Mouse (Mus musculus) CH12.LX (cell line): Measurements from ENCODE around the gene A430078G23Rik. TPM values are rescaled to one million over a fixed set of nuclear protein-coding genes. Genes with fewer than 3 reads are reported as not detected.

Experiments
- DNase-seq: peaks from one replicate; pipeline ENCODE4 v3.0.0-alpha.2; 2013; ENCODE audit errors: extremely low read depth
- H3K27ac ChIP-seq: 2 replicates; pipeline ENCODE4 v1.5.1; 2012; ENCODE audit warnings: low read depth, mild to moderate bottlenecking, control low read depth, moderate library complexity; ENCODE audit not compliant: insufficient read depth
- H3K27me3 ChIP-seq: replicated peaks from 2 replicates; pipeline ENCODE3; 2012; ENCODE audit warnings: inconsistent platforms
- H3K36me3 ChIP-seq, 2 experiments: replicated peaks in 1 of 2; 2 replicates each; pipeline versions ENCODE3 to v1.6.1; 2012; ENCODE audit warnings: inconsistent platforms in 1 of 2, low read length in 1 of 2, mild to moderate bottlenecking in 1 of 2, mixed read lengths in 1 of 2, moderate library complexity in 1 of 2; ENCODE audit not compliant: control insufficient read depth in 1 of 2, insufficient read depth in 1 of 2
- H3K4me1 ChIP-seq, 2 experiments: 2 replicates each; pipeline ENCODE4 v1.6.1; 2012; ENCODE audit warnings: inconsistent platforms in 1 of 2, moderate library complexity in 1 of 2; ENCODE audit not compliant: insufficient read depth in 2 of 2, control insufficient read depth in 1 of 2
- H3K4me2 ChIP-seq: 2 replicates; pipeline ENCODE4 v1.6.1; 2012; ENCODE audit warnings: low read depth, mild to moderate bottlenecking, control low read depth; ENCODE audit not compliant: poor library complexity, insufficient read depth, severe bottlenecking
- H3K4me3 ChIP-seq, 3 experiments: fragments of 150-350 bp in 1 of 3; sonication (generic) in 1 of 3; replicated peaks in 1 of 3; 2 replicates each; pipeline versions ENCODE3 to v1.5.1; 2011 to 2012; ENCODE audit warnings: low read depth in 2 of 3, low read length in 2 of 3, mild to moderate bottlenecking in 2 of 3, moderate library complexity in 2 of 3, control low read depth in 1 of 3, improper control_type of control experiment in 1 of 3, inconsistent platforms in 1 of 3, mixed read lengths in 1 of 3; ENCODE audit not compliant: poor library complexity in 1 of 3
- H3K79me2 ChIP-seq: replicated peaks from 2 replicates; pipeline ENCODE4 v1.6.1; 2012; ENCODE audit warnings: mild to moderate bottlenecking, moderate library complexity; ENCODE audit not compliant: control insufficient read depth, poor library complexity, insufficient read depth, severe bottlenecking; ENCODE audit errors: extremely low read depth
- H3K9ac ChIP-seq: 2 replicates; pipeline ENCODE4 v1.6.1; 2012; ENCODE audit warnings: low read depth, mild to moderate bottlenecking, control low read depth, moderate library complexity; ENCODE audit not compliant: insufficient read depth
- H3K9me3 ChIP-seq: replicated peaks from 2 replicates; pipeline ENCODE3; 2012; ENCODE audit warnings: low read length, inconsistent platforms, mixed read lengths
- BHLHE40 ChIP-seq: IDR thresholded peaks from 2 replicates; pipeline ENCODE4 v1.6.1; 2011; ENCODE audit warnings: mild to moderate bottlenecking, low read depth, low read length, improper control_type of control experiment
- CTCF ChIP-seq, 2 experiments: IDR thresholded peaks in 1 of 2; conservative IDR thresholded peaks in 1 of 2; 2 replicates each; pipeline ENCODE4 v1.5.1; 2011 to 2012; ENCODE audit warnings: low read depth in 2 of 2, low read length in 2 of 2, improper control_type of control experiment in 1 of 2, inconsistent platforms in 1 of 2, mild to moderate bottlenecking in 1 of 2, moderate library complexity in 1 of 2
- E2F4 ChIP-seq: IDR thresholded peaks from 2 replicates; pipeline ENCODE4 v1.6.1; 2011; ENCODE audit warnings: low read depth, low read length, improper control_type of control experiment; ENCODE audit not compliant: insufficient replicate concordance
- EP300 ChIP-seq: IDR thresholded peaks from 2 replicates; pipeline ENCODE4 v1.6.1; 2011; ENCODE audit warnings: low read length, improper control_type of control experiment
- ETS1 ChIP-seq: conservative IDR thresholded peaks from 2 replicates; pipeline ENCODE4 v1.6.1; 2012; ENCODE audit warnings: low read depth, mild to moderate bottlenecking, inconsistent platforms, low read length, improper control_type of control experiment, moderate library complexity
- HCFC1 ChIP-seq: IDR thresholded peaks from 2 replicates; pipeline ENCODE4 v1.6.1; 2012; ENCODE audit warnings: low read depth, mild to moderate bottlenecking, inconsistent platforms, low read length, improper control_type of control experiment
- IRF4 ChIP-seq: IDR thresholded peaks from 2 replicates; pipeline ENCODE4 v1.6.1; 2014; ENCODE audit warnings: low read depth, mild to moderate bottlenecking, inconsistent platforms, low read length, improper control_type of control experiment
- JUN ChIP-seq: IDR thresholded peaks from 2 replicates; pipeline ENCODE4 v1.6.1; 2011; ENCODE audit warnings: low read depth, mild to moderate bottlenecking, low read length, improper control_type of control experiment, moderate library complexity; ENCODE audit not compliant: insufficient read depth
- JUND ChIP-seq: conservative IDR thresholded peaks from 2 replicates; pipeline ENCODE4 v1.6.1; 2011; ENCODE audit warnings: low read depth, low read length, improper control_type of control experiment
- MAFK ChIP-seq: IDR thresholded peaks from 2 replicates; pipeline ENCODE4 v1.6.1; 2011; ENCODE audit warnings: low read length, improper control_type of control experiment; ENCODE audit not compliant: insufficient replicate concordance
- MAX ChIP-seq: IDR thresholded peaks from 2 replicates; pipeline ENCODE4 v1.6.1; 2011; ENCODE audit warnings: low read length, improper control_type of control experiment
- MEF2A ChIP-seq: IDR thresholded peaks from 2 replicates; pipeline ENCODE4 v1.6.1; 2014; ENCODE audit warnings: low read depth, mild to moderate bottlenecking, inconsistent platforms, low read length, improper control_type of control experiment, borderline replicate concordance
- MYC ChIP-seq: IDR thresholded peaks from 2 replicates; pipeline ENCODE4 v1.6.1; 2011; ENCODE audit warnings: low read depth, mild to moderate bottlenecking, improper control_type of control experiment, low read length
- NELFE ChIP-seq: IDR thresholded peaks from 2 replicates; pipeline ENCODE4 v1.6.1; 2011; ENCODE audit warnings: low read depth, low read length, improper control_type of control experiment
- NRF1 ChIP-seq: IDR thresholded peaks from 2 replicates; pipeline ENCODE4 v1.6.1; 2014; ENCODE audit warnings: low read depth, mild to moderate bottlenecking, inconsistent platforms, low read length, improper control_type of control experiment, moderate library complexity
- POLR2A ChIP-seq: IDR thresholded peaks from 2 replicates; pipeline ENCODE4 v1.6.1; 2011; ENCODE audit warnings: low read depth, mild to moderate bottlenecking, improper control_type of control experiment, low read length
- RAD21 ChIP-seq: IDR thresholded peaks from 2 replicates; pipeline ENCODE4 v1.6.1; 2011; ENCODE audit warnings: low read depth, mild to moderate bottlenecking, low read length, improper control_type of control experiment, moderate library complexity
- SMC3 ChIP-seq: IDR thresholded peaks from 2 replicates; pipeline ENCODE4 v1.6.1; 2011; ENCODE audit warnings: low read depth, low read length, improper control_type of control experiment
- UBTF ChIP-seq: IDR thresholded peaks from 2 replicates; pipeline ENCODE4 v1.6.1; 2012; ENCODE audit warnings: low read depth, mild to moderate bottlenecking, inconsistent platforms, low read length, improper control_type of control experiment, moderate library complexity
- USF1 ChIP-seq: IDR thresholded peaks from 2 replicates; pipeline ENCODE4 v1.6.1; 2014; ENCODE audit warnings: low read depth, mild to moderate bottlenecking, inconsistent platforms, low read length, improper control_type of control experiment
- ZC3H11A ChIP-seq: IDR thresholded peaks from 2 replicates; pipeline ENCODE4 v1.6.1; 2012; ENCODE audit warnings: low read depth, mild to moderate bottlenecking, inconsistent platforms, low read length, improper control_type of control experiment
- ZNF384 ChIP-seq: IDR thresholded peaks from 2 replicates; pipeline ENCODE4 v1.6.1; 2012; ENCODE audit warnings: low read depth, low read length, improper control_type of control experiment, inconsistent platforms
- dilution Hi-C: fragments of 300-500 bp; cut with MboI; formaldehyde crosslinking; loops from 2 replicates; pipeline ENCODE4 v1.14.3; 2020; ENCODE audit warnings: low sequenced_read_pairs; ENCODE audit not compliant: extremely low pct_unique_long_range_greater_than_20kb, extremely low pct_ligation_motif_present
- in situ Hi-C: fragments of 300-500 bp; cut with MboI; formaldehyde crosslinking; loops from 3 replicates; pipeline ENCODE4 v1.14.3; 2019; ENCODE audit warnings: low sequenced_read_pairs, low pct_ligation_motif_present, low pct_unique_long_range_greater_than_20kb, mixed read lengths
- polyA plus RNA-seq: library from polyadenylated mRNA; unstranded; fragments of >175 nt; gene quantifications from 2 replicates; pipeline ENCODE4 v1.2.1, GENCODE M21; 2012; ENCODE audit warnings: low read depth; ENCODE audit not compliant: insufficient read length
- total RNA-seq, 2 experiments: library from RNA; depleted of rRNA; stranded (reverse); fragments of 300-350 nt in 1 of 2; fragments of >200 nt in 1 of 2; gene quantifications; 2 replicates each; pipeline ENCODE4 v1.2.3; 2012 to 2014

The A430078G23Rik gene
- total and polyA plus RNA-seq, 3 experiments: not detected

- no peak overlapping the region for H3K4me3 ChIP-seq
- TF ChIP-seq CTCF (conservative IDR thresholded peaks at IDR 0.05 in 1 of 2, IDR thresholded peaks at IDR 0.05 in 1 of 2; ENCODE audit: low read depth in 2 of 2, low read length in 2 of 2) (peak; percentile 75 to 80), ZNF384 (no peak), BHLHE40 (peak; percentile 68), MYC (peak; percentile 97), SMC3 (peak; percentile 66), MAX (peak; percentile 87), NELFE (no peak), USF1 (peak; percentile 19; the same call in 1 of the 2 replicates), RAD21 (peak; percentile 60)
- no peaks in the 10 kb centered on the region for H3K27me3 ChIP-seq
- H3K36me3 ChIP-seq: no peaks in the 10 kb centered on the region
- no peaks in the 10 kb centered on the region for H3K79me2 ChIP-seq
- dilution Hi-C loops (no loop called here), in situ Hi-C loops (no loop called here)
- no peaks in the 10 kb centered on the region for H3K4me1 ChIP-seq
- H3K9ac ChIP-seq: no peak overlapping the region
- no peaks in the 10 kb centered on the region for H3K9me3 ChIP-seq
- no peak overlapping the region for H3K4me2 ChIP-seq
- peak; percentile 68 for DNase-seq
- no peak overlapping the region for H3K27ac ChIP-seq
These were observed 34.1 kb downstream of the A430078G23Rik start for GRCm38 (mm10) chr8:3387286-3387685.

GRCm38 (mm10) chr8:3388591-3389338 is 35.5 kb downstream of the A430078G23Rik start:
- Histone ChIP-seq H3K27me3 (no peaks in the 10 kb centered on the region), H3K4me3 (no peak overlapping the region)
- in situ Hi-C loops: no loop called here
- TF ChIP-seq NRF1: no peak
- TF ChIP-seq POLR2A: no peak
- no peak for TF ChIP-seq MAX
- TF ChIP-seq MAFK: peak; percentile 96
- TF ChIP-seq, all 38 proteins: peak for 1
- Histone ChIP-seq H3K27ac (no peak overlapping the region), H3K4me2 (no peak overlapping the region), H3K9me3 (no peaks in the 10 kb centered on the region), H3K9ac (no peak overlapping the region), H3K4me1 (no peaks in the 10 kb centered on the region), H3K36me3 (no peaks in the 10 kb centered on the region), H3K79me2 (no peaks in the 10 kb centered on the region)
- dilution Hi-C loops: no loop called here
- no peak for DNase-seq

- Histone ChIP-seq H3K9me3 (no peaks in the 10 kb centered on the region), H3K4me3 (no peak overlapping the region), H3K9ac (no peak overlapping the region), H3K27me3 (no peaks in the 10 kb centered on the region), H3K79me2 (no peaks in the 10 kb centered on the region), H3K27ac (no peak overlapping the region), H3K4me1 (no peaks in the 10 kb centered on the region), H3K36me3 (no peaks in the 10 kb centered on the region), H3K4me2 (no peak overlapping the region)
- dilution Hi-C loops (no loop called here), in situ Hi-C loops (no loop called here)
- no peak for DNase-seq
- TF ChIP-seq BHLHE40 (no peak), MYC (no peak), E2F4 (no peak), MEF2A (no peak), JUND (no peak), EP300 (no peak), JUN (no peak), HCFC1 (no peak), ETS1 (no peak), CTCF (conservative IDR thresholded peaks at IDR 0.05 in 1 of 2, IDR thresholded peaks at IDR 0.05 in 1 of 2; ENCODE audit: low read depth in 2 of 2, low read length in 2 of 2) (no peak), MAFK (no peak), ZC3H11A (no peak), UBTF (no peak), IRF4 (no peak)
These were observed 36.3 kb downstream of the A430078G23Rik start for GRCm38 (mm10) chr8:3389506-3389905.
